Mouse (Mus musculus) urinary bladder, postnatal 10 days (tissue): Measurements from ENCODE around the gene Gm5134.
"Not testable (repeated sequence)": the region's sequence is repeated elsewhere in the genome, so short reads cannot be mapped to it uniquely, and the experiment has no call there.

Experiments used
- DNase-seq: peaks from one replicate; pipeline ENCODE4 v3.0.0; 2022; ENCODE audit warnings: low spot score

The Gm5134 gene

GRCm38 (mm10) chr10:75994531-75995210 lies 40.4 kb downstream of the Gm5134 start:
- DNase-seq = not testable (repeated sequence)

GRCm38 (mm10) chr10:75995463-75995862 lies 41.1 kb downstream of the Gm5134 start:
- DNase-seq = no peak

- DNase-seq = no peak
Observed at GRCm38 (mm10) chr10:75996315-75996714, 42.0 kb downstream of the Gm5134 start.

GRCm38 (mm10) chr10:76001160-76001559 lies 46.8 kb downstream of the Gm5134 start:
- no peak for DNase-seq

- no peak for DNase-seq
Observed at GRCm38 (mm10) chr10:76002101-76002521, 47.8 kb downstream of the Gm5134 start.

- DNase-seq = no peak
Observed at GRCm38 (mm10) chr10:76002615-76003014, 48.3 kb downstream of the Gm5134 start.

- DNase-seq = no peak
Observed at GRCm38 (mm10) chr10:76003221-76003620, 48.9 kb downstream of the Gm5134 start.

GRCm38 (mm10) chr10:76006385-76006784 lies 52.1 kb downstream of the Gm5134 start:
- no peak for DNase-seq

GRCm38 (mm10) chr10:76009812-76010211 lies 55.5 kb downstream of the Gm5134 start:
- DNase-seq = no peak

- DNase-seq = no peak
Observed at GRCm38 (mm10) chr10:76012922-76013321, 58.6 kb downstream of the Gm5134 start.

GRCm38 (mm10) chr10:76016886-76017285 lies 62.6 kb downstream of the Gm5134 start:
- DNase-seq = no peak

GRCm38 (mm10) chr10:76021728-76022127 lies 67.4 kb downstream of the Gm5134 start:
- no peak for DNase-seq

GRCm38 (mm10) chr10:76023921-76024320 lies 69.6 kb downstream of the Gm5134 start:
- no peak for DNase-seq

GRCm38 (mm10) chr10:76025470-76026190 lies 71.3 kb downstream of the Gm5134 start:
- DNase-seq = no peak

- no peak for DNase-seq
Observed at GRCm38 (mm10) chr10:76027127-76028015, 73.1 kb downstream of the Gm5134 start.

- DNase-seq = no peak
Observed at GRCm38 (mm10) chr10:76028016-76028366, 73.7 kb downstream of the Gm5134 start.

- DNase-seq = no peak
Observed at GRCm38 (mm10) chr10:76028396-76028795, 74.1 kb downstream of the Gm5134 start.

- DNase-seq = no peak
Observed at GRCm38 (mm10) chr10:76029276-76029675, 75.0 kb downstream of the Gm5134 start.

GRCm38 (mm10) chr10:76030496-76030895 lies 76.2 kb downstream of the Gm5134 start:
- no peak for DNase-seq

- DNase-seq = no peak
Observed at GRCm38 (mm10) chr10:76031511-76032401, 77.4 kb downstream of the Gm5134 start.

GRCm38 (mm10) chr10:76032402-76033118 lies 78.2 kb downstream of the Gm5134 start, which contains the start of gene Zfp280b:
Gene Zfp280b, plus strand, starts transcription at chr10:76032650.
- DNase-seq = peak; percentile 84
